Mouse (Mus musculus) hindbrain, postnatal 0 days (tissue): ENCODE data around the gene Opn4. TPM values are rescaled to one million over a fixed set of nuclear protein-coding genes. Genes with fewer than 3 reads are reported as not detected.

Source experiments
- ATAC-seq: fragments of 200-750 bp; cut with Nextera tagmentation; 2 replicates; pipeline ENCODE4 v1.8.0; 2017; ENCODE audit warnings: mild to moderate bottlenecking, moderate TSS enrichment, moderate library complexity
- DNase-seq: peaks from one replicate; pipeline ENCODE4 v3.0.0-alpha.2; 2015; ENCODE audit warnings: low spot score
- H3K27ac ChIP-seq: fragments of 300-500 bp; sonication (generic); 2 replicates; pipeline ENCODE4 v1.5.1; 2014; ENCODE audit warnings: mild to moderate bottlenecking
- H3K27me3 ChIP-seq: fragments of 300-500 bp; sonication (generic); 2 replicates; pipeline ENCODE4 v1.6.1; 2014; ENCODE audit warnings: low read length, mixed read lengths; ENCODE audit not compliant: insufficient read depth
- H3K36me3 ChIP-seq: fragments of 300-500 bp; sonication (generic); 2 replicates; pipeline ENCODE4 v1.6.1; 2014; ENCODE audit warnings: low read length, mixed read lengths; ENCODE audit not compliant: insufficient read depth
- H3K4me1 ChIP-seq: fragments of 300-500 bp; sonication (generic); 2 replicates; pipeline ENCODE4 v1.6.1; 2014; ENCODE audit warnings: antibody characterized with exemption, low read length, mixed read lengths; ENCODE audit not compliant: insufficient read depth
- H3K4me2 ChIP-seq: fragments of 300-500 bp; sonication (generic); 2 replicates; pipeline ENCODE4 v1.6.1; 2014; ENCODE audit warnings: low read depth, mild to moderate bottlenecking, low read length, moderate library complexity, mixed read lengths
- H3K4me3 ChIP-seq: fragments of 300-500 bp; sonication (generic); 2 replicates; pipeline ENCODE4 v1.5.1; 2014; ENCODE audit warnings: low read length
- H3K9ac ChIP-seq: fragments of 300-500 bp; sonication (generic); replicated peaks from 2 replicates; pipeline ENCODE4 v1.6.1; 2014; ENCODE audit warnings: mild to moderate bottlenecking, low read length, moderate library complexity, mixed read lengths
- H3K9me3 ChIP-seq: fragments of 300-500 bp; sonication (generic); 2 replicates; pipeline ENCODE4 v1.6.1; 2016; ENCODE audit warnings: low read length, mixed read lengths
- CTCF ChIP-seq: IDR thresholded peaks from 2 replicates; pipeline ENCODE4 v1.5.1; 2016; ENCODE audit warnings: antibody characterized with exemption, control low read depth, low read depth
- WGBS: fragments of 180-500 bp; shearing (Covaris S2); extraction: QIAGEN DNeasy Blood & Tissue Kit; methylation state at CpG from one replicate; pipeline ENCODE4 v1.1.7; 2014; 5-methylcytosine and 5-hydroxymethylcytosine counted together
- polyA plus RNA-seq: library from polyadenylated mRNA; unstranded; fragments of >200 nt; fragmentation: Nextera tagmentation; extraction: Ambion mirVana; gene quantifications from 2 replicates; pipeline ENCODE4 v1.2.1, GENCODE M21; 2015
- total RNA-seq: library from RNA; depleted of rRNA; stranded (reverse); fragments of >200 nt; gene quantifications from 2 replicates; pipeline ENCODE4 v1.2.3, GENCODE M21; 2014

The Opn4 gene
- total and polyA plus RNA-seq, 2 experiments from 2014 or later: 0.14 TPM; not detected in 1

DNA sequence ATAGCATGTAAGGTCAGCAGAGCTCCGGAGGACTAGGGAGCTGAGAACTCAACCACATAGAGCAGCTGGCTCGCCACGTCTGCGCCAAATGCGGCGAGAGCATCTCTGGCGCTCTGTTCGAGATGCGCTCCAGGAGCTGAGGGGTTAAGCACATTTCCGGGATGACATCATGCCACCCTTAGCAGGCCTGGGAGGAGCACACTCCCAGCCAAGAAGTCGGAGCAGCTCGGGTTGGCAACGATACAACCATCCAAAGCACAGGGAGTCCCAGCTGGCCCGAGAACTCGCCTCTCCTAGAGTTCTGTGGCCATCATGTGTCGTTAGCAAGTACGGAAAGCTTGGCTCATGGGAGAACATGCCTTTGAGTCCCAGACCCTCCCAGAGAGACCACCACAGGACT lies 34.2 kb downstream of the Opn4 start:
- WGBS: 59% methylated on average over 17 of the region's 17 CpGs

GRCm38 (mm10) chr14:34564646-34565045 lies 35.3 kb downstream of the Opn4 start:
- WGBS: 59% methylated on average over 5 of the region's 5 CpGs
- Histone ChIP-seq H3K27me3 (no peaks in the 10 kb centered on the region), H3K4me2 (no peak overlapping the region), H3K4me3 (no peak overlapping the region), H3K9ac (no peak overlapping the region), H3K4me1 (no peaks in the 10 kb centered on the region), H3K27ac (no peak overlapping the region), H3K36me3 (no peaks in the 10 kb centered on the region), H3K9me3 (no peaks in the 10 kb centered on the region)
- TF ChIP-seq CTCF: no peak
- DNase-seq (no peak), ATAC-seq (no peak)

More for the DNA sequence above, 34.2 kb downstream of the Opn4 start:
- ATAC-seq: peak; percentile 55; the same call in 1 of the 2 replicates
- no peak for TF ChIP-seq CTCF
- peak overlapping the region; percentile 1; the same call in 1 of the 2 replicates for H3K4me2 ChIP-seq
- DNase-seq: peak; percentile 61
- H3K4me3 ChIP-seq: no peak overlapping the region
- no peaks in the 10 kb centered on the region for H3K36me3 ChIP-seq
- H3K9ac ChIP-seq: no peak overlapping the region
- H3K27me3 ChIP-seq: no peaks in the 10 kb centered on the region
- no peaks in the 10 kb centered on the region for H3K9me3 ChIP-seq
- no peak overlapping the region for H3K27ac ChIP-seq
- no peaks in the 10 kb centered on the region for H3K4me1 ChIP-seq

DNA sequence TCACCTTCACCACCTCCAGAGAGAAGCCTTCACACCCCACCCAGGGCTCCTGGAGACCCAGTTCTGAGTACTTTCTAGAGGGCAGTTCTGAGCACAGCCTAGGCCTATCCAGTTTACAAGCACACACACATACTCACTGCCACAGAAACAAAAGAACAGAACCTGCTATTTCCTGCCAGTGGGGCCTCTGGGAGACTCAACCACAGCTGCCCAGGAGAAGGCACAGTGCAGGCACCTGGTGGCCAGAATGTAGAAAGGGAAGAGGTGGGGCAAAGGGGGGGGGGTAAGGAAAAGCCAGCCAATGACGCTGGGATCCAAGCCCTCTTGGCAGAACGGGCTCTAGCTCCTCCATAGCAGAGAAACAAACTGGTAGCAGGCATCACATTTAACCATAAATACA lies 37.5 kb downstream of the Opn4 start:
- Histone ChIP-seq H3K4me3 (no peak overlapping the region), H3K27me3 (no peaks in the 10 kb centered on the region), H3K9me3 (no peaks in the 10 kb centered on the region), H3K4me1 (no peaks in the 10 kb centered on the region), H3K36me3 (no peaks in the 10 kb centered on the region), H3K4me2 (no peak overlapping the region), H3K9ac (no peak overlapping the region), H3K27ac (no peak overlapping the region)
- 25% methylated on average over 2 of the region's 2 CpGs for WGBS
- TF ChIP-seq CTCF: peak; percentile 8; the same call in 1 of the 2 replicates
- ATAC-seq: no peak
- DNase-seq: no peak

- H3K4me2 ChIP-seq: no peak overlapping the region
- H3K4me3 ChIP-seq: no peak overlapping the region
- TF ChIP-seq CTCF: no peak
- no peaks in the 10 kb centered on the region for H3K9me3 ChIP-seq
- H3K27me3 ChIP-seq: no peaks in the 10 kb centered on the region
- no peak overlapping the region for H3K9ac ChIP-seq
- no peak for DNase-seq
- H3K27ac ChIP-seq: no peak overlapping the region
- no peak for ATAC-seq
- WGBS: 89% methylated on average over 8 of the region's 8 CpGs
- H3K36me3 ChIP-seq: no peaks in the 10 kb centered on the region
- H3K4me1 ChIP-seq: no peaks in the 10 kb centered on the region
These were observed 38.3 kb downstream of the Opn4 start for GRCm38 (mm10) chr14:34561647-34562046.

DNA sequence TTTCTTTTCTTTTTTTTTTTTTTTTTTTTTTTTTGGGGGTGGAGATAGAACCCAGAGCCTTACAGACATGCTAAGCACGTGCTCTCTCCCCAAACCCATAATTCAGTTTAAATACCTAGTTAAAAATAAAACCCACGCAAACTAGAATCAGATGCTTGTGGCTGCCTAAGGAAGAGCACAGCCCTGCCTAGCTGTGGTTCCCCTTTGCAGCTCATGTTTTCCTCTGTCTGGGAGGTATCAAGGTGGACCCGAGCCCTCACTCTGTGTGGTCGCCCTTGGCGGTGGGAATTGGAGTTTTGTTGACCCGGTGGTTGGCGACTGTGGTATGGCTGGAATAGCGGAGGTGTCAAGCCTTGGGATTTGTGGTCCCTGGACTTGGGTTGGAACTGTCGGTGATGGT lies 41.0 kb downstream of the Opn4 start:
- DNase-seq: no peak
- no peak for TF ChIP-seq CTCF
- Histone ChIP-seq H3K36me3 (no peaks in the 10 kb centered on the region), H3K4me3 (no peak overlapping the region), H3K9me3 (no peaks in the 10 kb centered on the region), H3K9ac (no peak overlapping the region), H3K4me2 (no peak overlapping the region), H3K27me3 (no peaks in the 10 kb centered on the region), H3K27ac (no peak overlapping the region), H3K4me1 (no peaks in the 10 kb centered on the region)
- no peak for ATAC-seq
- 93% methylated on average over 9 of the region's 9 CpGs for WGBS

DNA sequence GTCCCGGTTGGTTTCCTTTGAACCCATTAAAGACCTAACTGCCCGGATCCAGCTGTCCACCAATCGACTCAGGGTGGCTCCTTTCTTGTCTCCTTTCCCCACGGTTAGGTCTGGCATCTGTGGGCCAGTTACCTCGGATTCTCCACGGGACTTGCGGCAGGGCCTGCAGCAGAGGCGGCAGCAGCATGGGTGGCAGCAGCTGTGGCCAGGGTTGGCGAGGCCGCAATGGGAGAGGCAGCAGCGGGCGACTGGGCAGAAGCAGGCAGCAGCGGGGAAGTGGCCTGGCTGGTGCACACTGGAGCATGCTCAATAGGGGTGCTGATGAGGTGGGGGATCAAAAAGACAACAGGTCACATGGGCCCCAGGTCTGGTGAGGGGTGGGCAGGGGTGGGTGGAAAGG lies 44.7 kb downstream of the Opn4 start:
- no peak for TF ChIP-seq CTCF
- no peak overlapping the region for H3K9ac ChIP-seq
- no peaks in the 10 kb centered on the region for H3K9me3 ChIP-seq
- H3K36me3 ChIP-seq: no peaks in the 10 kb centered on the region
- H3K4me2 ChIP-seq: no peak overlapping the region
- no peaks in the 10 kb centered on the region for H3K27me3 ChIP-seq
- WGBS: 56% methylated on average over 13 of the region's 13 CpGs
- H3K4me3 ChIP-seq: no peak overlapping the region
- H3K4me1 ChIP-seq: no peaks in the 10 kb centered on the region
- DNase-seq (no peak), ATAC-seq (no peak)
- H3K27ac ChIP-seq: no peak overlapping the region

- DNase-seq (no peak), ATAC-seq (no peak)
- Histone ChIP-seq H3K4me3 (no peak overlapping the region), H3K27me3 (no peaks in the 10 kb centered on the region), H3K36me3 (no peaks in the 10 kb centered on the region), H3K9me3 (no peaks in the 10 kb centered on the region), H3K9ac (no peak overlapping the region), H3K27ac (no peak overlapping the region), H3K4me1 (no peaks in the 10 kb centered on the region), H3K4me2 (no peak overlapping the region)
- 67% methylated on average over 3 of the region's 3 CpGs for WGBS
- TF ChIP-seq CTCF: no peak
These were observed 45.9 kb downstream of the Opn4 start for GRCm38 (mm10) chr14:34554047-34554446.
